Mouse (Mus musculus): Measurements from ENCODE around the gene Zfp513.

DNA sequence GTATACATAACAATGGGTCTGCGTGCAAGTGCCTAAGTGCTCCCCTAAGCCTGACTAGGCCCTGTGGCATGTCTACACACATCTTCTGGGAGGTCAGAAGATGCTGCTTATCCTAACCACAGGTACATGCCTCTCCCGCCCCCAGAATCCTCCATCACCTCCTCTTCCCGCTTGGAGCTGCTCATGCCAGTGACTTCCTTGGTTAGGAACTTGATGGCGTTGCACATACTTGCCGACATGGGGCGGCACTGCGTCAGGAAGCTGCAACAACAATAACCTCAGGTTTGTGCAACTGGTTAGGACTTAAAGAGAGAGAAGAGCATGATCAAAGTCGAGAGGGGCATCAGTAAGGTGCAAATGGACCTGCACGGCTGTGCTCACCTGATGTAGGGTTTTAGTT, 11.9 kb downstream of the Zfp513 start:
- TF ChIP-seq CTCF (IDR thresholded peaks at IDR 0.05; ENCODE audit: low read depth) (no peak), EP300 (IDR thresholded peaks at IDR 0.05; ENCODE audit: low read depth) (no peak)
